Mouse (Mus musculus): ENCODE measurements at regions not wholly inside any gene's neighbourhood (a gene's known extent, or its start where the extent isn't known, plus 50 kb on each side); places are given as distances from the start of the nearest gene placed in this dataset.

- DNase-seq: no peak
Measured at GRCm38 (mm10) chr13:25858207-25858606, 587.9 kb upstream of the Nrsn1 start.

- DNase-seq: no peak
Measured at GRCm38 (mm10) chr13:25857569-25857968, 587.3 kb upstream of the Nrsn1 start.

- DNase-seq: no peak
Measured at GRCm38 (mm10) chr13:25857096-25857495, 586.8 kb upstream of the Nrsn1 start.

- DNase-seq: no peak
Measured at GRCm38 (mm10) chr13:25856549-25856948, 586.2 kb upstream of the Nrsn1 start.

- DNase-seq: no peak
Measured at GRCm38 (mm10) chr13:25848156-25848555, 577.9 kb upstream of the Nrsn1 start.

- no peak for DNase-seq
Measured at GRCm38 (mm10) chr13:25838237-25838636, 567.9 kb upstream of the Nrsn1 start.

GRCm38 (mm10) chr13:25829146-25829924 lies 559.0 kb upstream of the Nrsn1 start:
- no peak for DNase-seq

- no peak for DNase-seq
Measured at GRCm38 (mm10) chr13:25808564-25809253, 538.4 kb upstream of the Nrsn1 start.

GRCm38 (mm10) chr13:25793216-25793803 lies 523.0 kb upstream of the Nrsn1 start:
- no peak for DNase-seq

- DNase-seq: peak; percentile 6
Measured at GRCm38 (mm10) chr13:25781161-25781560, 510.9 kb upstream of the Nrsn1 start.

GRCm38 (mm10) chr13:25777706-25778105 lies 507.4 kb upstream of the Nrsn1 start:
- DNase-seq: peak; percentile 27

GRCm38 (mm10) chr13:25774586-25775182 lies 504.4 kb upstream of the Nrsn1 start:
- no peak for DNase-seq

- no peak for DNase-seq
Measured at GRCm38 (mm10) chr13:25754515-25755105, 484.3 kb upstream of the Nrsn1 start.

GRCm38 (mm10) chr13:25751409-25751777 lies 481.1 kb upstream of the Nrsn1 start:
- no peak for DNase-seq

- peak; percentile 6 for DNase-seq
Measured at GRCm38 (mm10) chr13:25750460-25751408, 480.4 kb upstream of the Nrsn1 start.

- no peak for DNase-seq
Measured at GRCm38 (mm10) chr13:25738601-25739000, 468.3 kb upstream of the Nrsn1 start.

GRCm38 (mm10) chr13:25729327-25729892 lies 459.1 kb upstream of the Nrsn1 start:
- DNase-seq: no peak

- DNase-seq: peak; percentile 38
Measured at GRCm38 (mm10) chr13:25727504-25728095, 457.3 kb upstream of the Nrsn1 start.

- DNase-seq: no peak
Measured at GRCm38 (mm10) chr13:25722595-25723525, 452.6 kb upstream of the Nrsn1 start.

GRCm38 (mm10) chr13:25700965-25701364 lies 430.7 kb upstream of the Nrsn1 start:
- no peak for DNase-seq

All from heart, postnatal 4 days (tissue).